Mouse (Mus musculus) adrenal gland, adult 8-10 months (tissue): ENCODE measurements at regions not wholly inside any gene's neighbourhood (a gene's known extent, or its start where the extent isn't known, plus 50 kb on each side); places are given as distances from the start of the nearest gene placed in this dataset.
"Not testable (repeated sequence)": the region's sequence is repeated elsewhere in the genome, so short reads cannot be mapped to it uniquely, and the experiment has no call there.

Experiments used
- DNase-seq: peaks from one replicate; pipeline ENCODE4 v3.0.0; 2022

GRCm38 (mm10) chr9:11192183-11192582 is 287.6 kb upstream of the Cntn5 start:
- no peak for DNase-seq

DNA sequence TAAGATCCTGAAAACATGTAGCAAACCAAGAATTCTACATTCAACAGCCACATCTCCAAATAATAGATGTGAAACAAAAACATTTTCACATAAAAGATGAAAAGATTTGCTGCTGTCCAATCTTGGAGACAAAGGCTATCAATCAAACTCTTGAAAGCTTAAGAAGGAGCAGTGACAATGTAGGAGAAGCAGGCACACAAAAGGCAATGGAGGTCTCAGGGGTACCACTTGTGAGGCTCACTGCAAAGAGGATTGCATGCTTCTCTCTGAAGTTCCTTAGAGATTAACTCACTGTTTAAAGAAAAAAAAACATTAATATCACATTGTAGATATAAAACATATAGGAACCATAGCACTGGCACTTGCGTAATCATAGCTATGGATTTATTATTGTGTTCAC is 241.2 kb upstream of the Cntn5 start:
- DNase-seq = no peak

DNA sequence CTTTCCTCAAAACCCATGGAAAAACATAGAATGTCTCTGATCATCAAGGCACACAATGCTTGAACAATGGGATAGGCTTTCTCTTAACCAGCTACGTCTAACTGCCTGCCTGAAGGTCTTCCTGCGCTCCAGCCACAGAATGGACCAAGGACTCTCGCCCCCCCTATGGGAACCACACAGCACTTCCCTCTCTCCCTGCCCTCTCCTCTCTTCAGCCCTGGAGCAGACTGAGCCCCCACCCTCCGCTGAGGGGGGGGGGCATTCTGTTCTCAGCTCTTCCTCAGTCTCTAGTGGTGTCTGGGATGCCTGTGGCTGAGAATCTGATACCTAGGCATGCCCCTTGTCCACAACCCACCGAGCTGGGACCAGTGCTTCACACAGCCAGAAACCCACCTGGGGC is 222.3 kb upstream of the Cntn5 start:
- no peak for DNase-seq

DNA sequence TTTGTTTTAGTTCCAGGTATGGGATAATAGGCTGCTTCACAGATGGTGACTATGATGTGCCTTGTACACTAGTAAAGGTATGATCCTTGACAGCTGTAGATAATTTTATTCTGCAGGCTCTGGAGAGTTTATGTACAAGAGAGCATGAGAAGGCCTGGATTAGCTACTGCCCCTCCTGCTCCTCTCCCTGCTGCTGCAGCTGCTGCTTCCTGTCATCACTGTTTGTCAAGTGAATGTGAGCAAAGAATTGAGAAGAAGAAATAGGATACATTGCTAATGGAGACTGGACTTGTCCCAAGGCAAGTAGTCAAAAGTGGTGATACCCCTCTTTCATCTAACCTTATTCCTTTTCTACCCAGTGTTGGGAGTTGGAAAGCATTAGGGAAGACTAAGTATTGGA is 214.6 kb upstream of the Cntn5 start:
- DNase-seq = no peak

GRCm38 (mm10) chr9:11107828-11108227 is 203.3 kb upstream of the Cntn5 start:
- not testable (repeated sequence) for DNase-seq

GRCm38 (mm10) chr9:11107212-11107611 is 202.6 kb upstream of the Cntn5 start:
- DNase-seq = not testable (repeated sequence)

DNA sequence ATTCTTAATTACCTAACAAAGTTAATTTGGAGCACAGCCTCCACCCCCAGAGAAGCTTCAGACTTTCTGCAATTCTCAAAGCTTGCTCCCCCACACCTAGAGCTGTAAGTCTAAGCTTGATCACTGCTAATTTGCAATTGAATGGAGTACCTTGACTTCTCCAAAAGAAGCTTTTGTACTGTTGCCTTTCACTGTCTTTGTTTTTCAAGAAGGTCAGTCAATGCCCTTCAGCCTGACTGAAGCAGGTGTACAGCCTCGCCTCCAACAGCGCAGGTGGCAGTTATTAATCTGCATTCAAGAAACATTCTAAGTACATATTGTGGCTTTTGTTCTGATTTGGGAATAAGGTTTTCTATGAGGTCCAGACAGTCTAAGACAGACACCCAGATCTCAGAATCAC is 201.7 kb upstream of the Cntn5 start:
- DNase-seq = no peak

- no peak for DNase-seq
Observed at GRCm38 (mm10) chr9:11103448-11103847, 198.9 kb upstream of the Cntn5 start.

DNA sequence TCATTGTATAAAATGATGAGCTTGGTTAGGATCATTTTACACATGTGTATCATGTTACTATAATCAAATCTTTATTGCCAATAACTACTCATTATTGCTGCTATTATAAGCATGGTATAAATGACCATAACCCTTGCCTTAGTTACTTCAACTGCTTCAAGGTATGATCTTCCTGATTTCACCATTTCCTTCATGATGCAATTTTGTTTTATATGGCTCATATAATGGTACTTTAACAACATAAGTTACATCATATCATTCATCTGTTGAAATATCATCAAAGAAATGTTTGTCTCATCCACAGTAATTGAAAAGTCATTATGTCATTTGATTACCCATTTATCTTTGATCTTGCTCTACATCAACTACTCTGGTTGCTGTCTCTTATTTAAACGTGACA is 188.3 kb upstream of the Cntn5 start:
- DNase-seq = no peak

DNA sequence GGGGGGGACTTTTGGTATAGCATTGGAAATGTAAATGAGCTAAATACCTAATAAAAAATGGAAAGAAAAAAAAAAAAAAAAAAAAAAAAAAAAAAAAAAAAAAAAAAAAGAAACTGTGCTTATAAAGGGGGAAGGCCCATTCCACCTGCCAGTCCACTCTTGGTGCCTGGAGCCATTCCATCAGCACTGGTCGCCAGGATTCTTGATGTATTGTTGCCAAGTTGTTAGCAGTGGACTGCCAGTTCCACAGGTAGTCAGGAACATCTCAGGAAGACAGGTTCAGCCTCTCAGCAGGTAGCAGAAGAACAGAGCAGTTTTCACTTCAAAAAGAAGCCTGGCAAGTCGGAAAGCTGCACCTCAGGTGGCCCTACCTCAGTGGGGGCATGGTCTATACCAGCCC is 162.6 kb upstream of the Cntn5 start:
- not testable (repeated sequence) for DNase-seq

DNA sequence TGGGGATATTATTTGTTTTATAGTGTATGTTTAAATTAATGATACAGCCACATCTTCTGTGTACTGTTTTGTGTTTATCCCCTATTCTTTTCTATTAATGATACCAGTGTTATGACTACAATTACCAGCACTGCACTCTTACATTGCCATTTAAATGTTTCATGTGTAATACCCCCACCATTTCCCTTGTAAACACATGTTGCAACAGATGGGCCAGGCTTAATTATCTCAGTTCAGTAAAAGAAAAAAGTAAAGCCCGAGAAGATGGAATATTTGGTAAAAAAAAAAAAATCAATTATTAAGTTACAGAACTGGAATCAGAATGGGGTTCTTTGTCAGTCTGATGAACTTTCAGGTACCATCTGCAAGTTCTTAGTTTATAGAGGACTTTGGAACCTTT is 158.3 kb upstream of the Cntn5 start:
- no peak for DNase-seq
